Mouse (Mus musculus): ENCODE results near the gene Capn15. TPM values are rescaled to one million over a fixed set of nuclear protein-coding genes. Genes with fewer than 3 reads are reported as not detected.

Capn15 gene
- polyA plus RNA-seq (2015; fragmentation: Nextera tagmentation; extraction: Ambion mirVana): 16.7 and 20.5 TPM in 2 replicates

GRCm38 (mm10) chr17:25985306-25986294, at the start of gene Capn15:
TSS of gene Capn15 (minus strand) at chr17:25985796.
- H3K27ac ChIP-seq (replicated peaks): peak within 1 kb of the TSS; percentile 89
- H3K4me2 ChIP-seq: peak within 1 kb of the TSS; percentile 77
- no peaks in the 10 kb centered on the region for H3K9me3 ChIP-seq
- H3K36me3 ChIP-seq: peaks cover 27% of the 10 kb centered on the region
- WGBS: under 1% methylated on average over 91 of the region's 91 CpGs
- peak within 1 kb of the TSS; percentile 79 for H3K4me3 ChIP-seq
- ATAC-seq (ENCODE audit: low read depth): peak; percentile 99
- no peaks in the 10 kb centered on the region for H3K27me3 ChIP-seq
- H3K9ac ChIP-seq: peak within 1 kb of the TSS; percentile 91
- H3K4me1 ChIP-seq (replicated peaks): peaks cover 43% of the 10 kb centered on the region

- Histone ChIP-seq H3K9ac (no peak overlapping the region), H3K9me3 (no peaks in the 10 kb centered on the region), H3K27ac (replicated peaks) (no peak overlapping the region), H3K4me1 (replicated peaks) (no peaks in the 10 kb centered on the region), H3K36me3 (peaks cover 51% of the 10 kb centered on the region), H3K4me3 (no peak overlapping the region), H3K27me3 (no peaks in the 10 kb centered on the region), H3K4me2 (no peak overlapping the region)
- WGBS: 89% methylated on average over 6 of the region's 6 CpGs
- ATAC-seq (ENCODE audit: low read depth): no peak
Observed at GRCm38 (mm10) chr17:26032037-26032436, 46.4 kb upstream of the Capn15 start.

- Histone ChIP-seq H3K36me3 (peaks cover 51% of the 10 kb centered on the region), H3K4me1 (replicated peaks) (no peaks in the 10 kb centered on the region)
- WGBS: 96% methylated on average over 5 of the region's 5 CpGs
Observed at GRCm38 (mm10) chr17:26031583-26031982, 46.0 kb upstream of the Capn15 start.

GRCm38 (mm10) chr17:26028261-26028660, 42.7 kb upstream of the Capn15 start:
- no peak for ATAC-seq (ENCODE audit: low read depth)
- H3K9ac ChIP-seq: no peak overlapping the region
- no peak overlapping the region for H3K4me3 ChIP-seq
- H3K27ac ChIP-seq (replicated peaks): no peak overlapping the region
- 81% methylated on average over 4 of the region's 4 CpGs for WGBS
- no peaks in the 10 kb centered on the region for H3K27me3 ChIP-seq
- H3K9me3 ChIP-seq: no peaks in the 10 kb centered on the region
- no peaks in the 10 kb centered on the region for H3K4me1 ChIP-seq (replicated peaks)
- no peak overlapping the region for H3K4me2 ChIP-seq
- peaks cover 53% of the 10 kb centered on the region for H3K36me3 ChIP-seq

More at GRCm38 (mm10) chr17:26031583-26031982, 46.0 kb upstream of the Capn15 start:
- no peak for ATAC-seq (ENCODE audit: low read depth)
- no peak overlapping the region for H3K4me3 ChIP-seq
- no peak overlapping the region for H3K27ac ChIP-seq (replicated peaks)
- no peaks in the 10 kb centered on the region for H3K9me3 ChIP-seq
- no peaks in the 10 kb centered on the region for H3K27me3 ChIP-seq
- no peak overlapping the region for H3K4me2 ChIP-seq
- no peak overlapping the region for H3K9ac ChIP-seq

- Histone ChIP-seq H3K27me3 (no peaks in the 10 kb centered on the region), H3K9ac (no peak overlapping the region), H3K27ac (replicated peaks) (no peak overlapping the region), H3K9me3 (no peaks in the 10 kb centered on the region), H3K4me3 (no peak overlapping the region), H3K36me3 (peaks cover 46% of the 10 kb centered on the region), H3K4me1 (replicated peaks) (no peaks in the 10 kb centered on the region), H3K4me2 (no peak overlapping the region)
- WGBS: 94% methylated on average over 9 of the region's 9 CpGs
- no peak for ATAC-seq (ENCODE audit: low read depth)
Observed at GRCm38 (mm10) chr17:26024674-26025073, 39.1 kb upstream of the Capn15 start.

GRCm38 (mm10) chr17:26023966-26024365, 38.4 kb upstream of the Capn15 start:
- H3K4me3 ChIP-seq: no peak overlapping the region
- H3K9ac ChIP-seq: no peak overlapping the region
- no peaks in the 10 kb centered on the region for H3K27me3 ChIP-seq
- H3K4me2 ChIP-seq: no peak overlapping the region
- no peaks in the 10 kb centered on the region for H3K4me1 ChIP-seq (replicated peaks)
- H3K27ac ChIP-seq (replicated peaks): no peak overlapping the region
- H3K36me3 ChIP-seq: peaks cover 46% of the 10 kb centered on the region
- 92% methylated on average over 8 of the region's 8 CpGs for WGBS
- H3K9me3 ChIP-seq: no peaks in the 10 kb centered on the region
- ATAC-seq (ENCODE audit: low read depth): no peak

GRCm38 (mm10) chr17:26023181-26023580, 37.6 kb upstream of the Capn15 start:
- no peak for ATAC-seq (ENCODE audit: low read depth)
- no peaks in the 10 kb centered on the region for H3K9me3 ChIP-seq
- WGBS: 94% methylated on average over 5 of the region's 5 CpGs

GRCm38 (mm10) chr17:26021728-26022341, 36.2 kb upstream of the Capn15 start:
- Histone ChIP-seq H3K9ac (no peak overlapping the region), H3K27me3 (no peaks in the 10 kb centered on the region), H3K36me3 (peaks cover 51% of the 10 kb centered on the region), H3K4me3 (no peak overlapping the region), H3K27ac (replicated peaks) (no peak overlapping the region), H3K9me3 (no peaks in the 10 kb centered on the region), H3K4me1 (replicated peaks) (no peaks in the 10 kb centered on the region), H3K4me2 (no peak overlapping the region)
- ATAC-seq (ENCODE audit: low read depth): no peak
- 82% methylated on average over 9 of the region's 9 CpGs for WGBS

More at GRCm38 (mm10) chr17:26023181-26023580, 37.6 kb upstream of the Capn15 start:
- H3K9ac ChIP-seq: no peak overlapping the region
- H3K4me3 ChIP-seq: no peak overlapping the region
- H3K4me2 ChIP-seq: no peak overlapping the region
- no peaks in the 10 kb centered on the region for H3K4me1 ChIP-seq (replicated peaks)
- no peaks in the 10 kb centered on the region for H3K27me3 ChIP-seq
- H3K27ac ChIP-seq (replicated peaks): no peak overlapping the region
- peaks cover 53% of the 10 kb centered on the region for H3K36me3 ChIP-seq

- H3K27me3 ChIP-seq: no peaks in the 10 kb centered on the region
Observed at GRCm38 (mm10) chr17:26020848-26021347, 35.3 kb upstream of the Capn15 start.

GRCm38 (mm10) chr17:26018388-26018787, 32.8 kb upstream of the Capn15 start:
- Histone ChIP-seq H3K4me1 (replicated peaks) (no peaks in the 10 kb centered on the region), H3K4me3 (no peak overlapping the region), H3K9ac (no peak overlapping the region), H3K36me3 (peaks cover 48% of the 10 kb centered on the region), H3K9me3 (no peaks in the 10 kb centered on the region), H3K4me2 (no peak overlapping the region), H3K27ac (replicated peaks) (no peak overlapping the region), H3K27me3 (no peaks in the 10 kb centered on the region)
- WGBS: 80% methylated on average over 3 of the region's 3 CpGs
- ATAC-seq (ENCODE audit: low read depth): no peak

More at GRCm38 (mm10) chr17:26020848-26021347, 35.3 kb upstream of the Capn15 start:
- ATAC-seq (ENCODE audit: low read depth): no peak
- WGBS: 92% methylated on average over 7 of the region's 7 CpGs
- H3K36me3 ChIP-seq: peaks cover 46% of the 10 kb centered on the region
- no peak overlapping the region for H3K4me3 ChIP-seq
- H3K4me2 ChIP-seq: no peak overlapping the region
- H3K4me1 ChIP-seq (replicated peaks): no peaks in the 10 kb centered on the region
- H3K9me3 ChIP-seq: no peaks in the 10 kb centered on the region
- no peak overlapping the region for H3K27ac ChIP-seq (replicated peaks)
- H3K9ac ChIP-seq: no peak overlapping the region

GRCm38 (mm10) chr17:26017949-26018348, 32.4 kb upstream of the Capn15 start:
- no peak overlapping the region for H3K27ac ChIP-seq (replicated peaks)
- H3K4me2 ChIP-seq: no peak overlapping the region
- peaks cover 46% of the 10 kb centered on the region for H3K36me3 ChIP-seq
- H3K4me3 ChIP-seq: no peak overlapping the region
- H3K4me1 ChIP-seq (replicated peaks): no peaks in the 10 kb centered on the region
- no peak overlapping the region for H3K9ac ChIP-seq
- 83% methylated on average over 5 of the region's 5 CpGs for whole genome bisulfite sequencing
- no peaks in the 10 kb centered on the region for H3K27me3 ChIP-seq
- no peaks in the 10 kb centered on the region for H3K9me3 ChIP-seq
- no peak for ATAC-seq (ENCODE audit: low read depth)

- Histone ChIP-seq H3K4me3 (no peak overlapping the region), H3K4me1 (replicated peaks) (peaks cover 2% of the 10 kb centered on the region; the same call in 1 of the 2 replicates), H3K4me2 (no peak overlapping the region), H3K9me3 (no peaks in the 10 kb centered on the region), H3K27ac (replicated peaks) (no peak overlapping the region), H3K27me3 (no peaks in the 10 kb centered on the region), H3K9ac (no peak overlapping the region), H3K36me3 (peaks cover 52% of the 10 kb centered on the region)
- WGBS: 90% methylated on average over 3 of the region's 3 CpGs
- ATAC-seq (ENCODE audit: low read depth): no peak
Observed at GRCm38 (mm10) chr17:26017021-26017420, 31.4 kb upstream of the Capn15 start.

All from neural tube, embryonic 13.5 days (tissue).